Mouse (Mus musculus) erythroid progenitor cell, adult 5-6 weeks (primary cell): ENCODE measurements around the gene Scn3b. TPM values are rescaled to one million over a fixed set of nuclear protein-coding genes. Genes with fewer than 3 reads are reported as not detected.

Source experiments
- ATAC-seq: replicated peaks from 2 replicates; pipeline ENCODE4 v1.8.0; 2016; ENCODE audit warnings: moderate number of reproducible peaks, mild to moderate bottlenecking, moderate TSS enrichment, inconsistent platforms; ENCODE audit not compliant: poor library complexity, low FRiP score, severe bottlenecking
- total RNA-seq, 2 experiments: library from RNA; stranded (forward) in 1 of 2; stranded (reverse) in 1 of 2; fragments of 150-400 nt in 1 of 2; fragments of 186-747, 209-891 nt in 1 of 2; gene quantifications; 2 replicates each; pipeline versions ENCODE4 v1.2.3 to v1.2.4; 2015 to 2017; ENCODE audit warnings: low replicate concordance in 2 of 2

Gene Scn3b
- not detected in 2 replicates for total RNA-seq (2015; ENCODE audit: low replicate concordance)
- total RNA-seq (2017; ENCODE audit: low replicate concordance), result not detected in 2 replicates

DNA sequence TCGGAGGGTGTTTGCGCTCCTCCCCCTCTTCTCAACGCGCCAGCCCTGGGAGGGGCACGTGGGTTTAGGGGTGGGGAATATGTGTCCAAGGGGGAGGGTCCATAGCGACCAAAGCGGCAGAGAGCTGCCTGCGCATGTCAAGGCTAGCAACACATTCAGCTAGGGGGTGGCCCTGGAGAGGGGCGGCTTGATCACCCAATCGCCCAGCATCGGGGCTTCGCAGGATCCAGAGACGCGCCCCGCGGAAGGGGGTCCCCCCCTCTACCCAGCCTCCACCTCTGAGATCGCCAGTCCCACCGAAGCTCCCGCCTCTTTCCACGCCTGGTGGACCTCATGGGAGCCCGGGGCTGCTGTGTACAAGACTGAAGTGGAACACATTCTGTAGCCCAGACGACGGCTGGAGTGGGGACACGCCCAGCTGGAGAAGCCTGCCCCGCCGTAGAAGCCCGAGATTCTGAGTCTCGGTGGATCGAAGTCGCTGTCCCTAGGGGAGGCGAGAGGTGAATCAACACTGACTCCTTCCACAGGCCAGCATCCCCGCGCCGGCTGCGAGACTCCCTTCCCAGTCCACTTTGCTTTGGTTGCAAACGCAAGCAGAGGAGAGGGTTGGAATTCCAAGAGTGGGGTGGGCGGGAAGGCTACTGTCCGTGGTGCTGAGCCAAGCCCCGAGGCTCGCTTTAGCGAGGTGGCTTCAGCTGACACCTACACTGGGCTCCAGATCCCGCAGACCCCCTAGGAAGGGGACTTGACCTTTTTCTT, at the start of gene Scn3b:
Gene Scn3b (plus strand): TSS at position 115 of the 759 bp plus-strand sequence.
- no peak for ATAC-seq

GRCm38 (mm10) chr9:40224289-40224688, 44.7 kb upstream of the Scn3b start:
- no peak for ATAC-seq

- no peak for ATAC-seq
These were observed 40.9 kb upstream of the Scn3b start for GRCm38 (mm10) chr9:40227874-40228789.

DNA sequence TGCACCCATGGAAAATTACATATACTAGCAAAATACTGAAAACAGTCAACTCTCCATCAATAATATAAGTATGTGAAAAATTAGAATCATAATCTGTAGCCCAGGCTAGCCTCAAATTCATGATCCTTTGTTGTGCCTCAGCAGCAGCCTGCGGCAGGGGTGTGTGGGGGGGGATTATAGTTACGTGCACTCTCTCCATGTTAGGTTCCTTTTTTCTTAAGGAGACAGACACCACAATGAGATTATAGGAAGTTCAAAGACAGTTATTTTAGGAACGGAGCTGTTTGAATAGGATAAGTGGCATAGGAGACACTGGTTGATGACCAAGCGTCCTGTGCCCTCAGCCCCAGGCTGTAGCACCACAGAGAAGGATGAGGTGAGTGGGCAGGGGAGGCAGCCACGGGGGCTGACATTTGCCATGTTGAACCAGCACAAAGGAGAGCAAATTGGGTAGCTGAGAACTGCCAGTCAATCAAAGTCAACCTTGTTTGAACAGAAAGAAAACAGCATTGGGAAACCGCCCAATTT, 40.1 kb upstream of the Scn3b start:
- ATAC-seq, result no peak

- ATAC-seq, result no peak
These were observed 39.5 kb upstream of the Scn3b start for GRCm38 (mm10) chr9:40229479-40229878.

- ATAC-seq, result no peak
These were observed 38.0 kb upstream of the Scn3b start for GRCm38 (mm10) chr9:40231019-40231418.

- ATAC-seq, result no peak
These were observed 34.6 kb upstream of the Scn3b start for GRCm38 (mm10) chr9:40234233-40235072.

DNA sequence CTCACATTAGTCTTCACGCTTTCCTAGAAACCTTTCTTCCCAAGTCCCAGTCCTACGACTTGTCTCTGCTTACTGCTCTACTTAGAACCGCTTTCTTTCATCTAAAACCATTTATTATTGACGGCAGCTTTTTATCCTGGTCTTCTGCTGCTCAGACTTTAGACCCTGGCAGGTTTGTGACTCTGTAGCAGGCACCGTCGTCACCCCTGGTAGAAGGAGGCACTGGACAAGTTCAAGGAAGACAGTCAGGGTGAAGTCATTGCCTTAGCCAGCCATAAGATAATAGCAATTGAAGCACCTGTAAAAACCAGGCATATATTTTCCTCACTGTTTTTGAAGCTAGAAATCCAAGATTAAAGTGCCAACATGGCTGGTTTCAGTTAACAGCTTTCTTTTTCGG, 33.8 kb upstream of the Scn3b start:
- no peak for ATAC-seq

DNA sequence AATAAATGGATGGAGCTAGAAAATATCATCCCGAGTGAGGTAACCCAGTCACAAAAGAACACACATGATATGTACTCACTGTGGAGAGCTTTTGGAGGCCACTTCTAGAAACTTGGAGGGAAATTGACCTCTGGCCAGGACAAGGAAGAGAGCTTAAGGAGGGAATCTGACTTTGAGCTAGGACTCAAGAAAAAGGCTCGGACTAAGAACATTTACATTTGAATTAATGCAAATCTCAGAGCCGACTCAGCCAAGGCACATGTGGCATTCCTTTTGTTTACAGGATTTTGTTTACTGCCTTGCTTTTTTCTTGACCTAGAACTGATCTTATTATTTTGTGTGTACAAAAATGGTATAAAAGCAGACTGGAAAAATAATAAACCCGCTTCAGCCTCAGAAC, 29.3 kb upstream of the Scn3b start:
- ATAC-seq, result no peak

DNA sequence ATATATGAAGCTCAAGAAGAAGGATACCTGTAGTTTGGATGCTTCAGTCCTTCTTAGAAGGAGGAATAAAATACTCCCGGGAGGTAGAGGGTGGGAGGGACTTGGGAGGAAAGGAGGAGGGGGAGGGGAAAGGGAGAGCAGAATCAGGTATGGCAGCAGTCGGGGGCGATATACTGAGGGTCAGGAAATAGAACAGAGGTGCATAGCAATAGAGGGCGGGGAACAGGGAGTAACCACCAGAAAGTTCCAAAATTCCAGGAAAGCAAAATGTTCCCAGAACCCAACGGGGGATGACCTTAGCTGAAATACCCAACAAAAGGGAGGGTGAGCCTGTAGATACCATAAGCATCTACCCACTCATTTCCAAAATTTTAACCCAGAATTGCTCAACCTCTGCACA, 28.7 kb upstream of the Scn3b start:
- no peak for ATAC-seq

DNA sequence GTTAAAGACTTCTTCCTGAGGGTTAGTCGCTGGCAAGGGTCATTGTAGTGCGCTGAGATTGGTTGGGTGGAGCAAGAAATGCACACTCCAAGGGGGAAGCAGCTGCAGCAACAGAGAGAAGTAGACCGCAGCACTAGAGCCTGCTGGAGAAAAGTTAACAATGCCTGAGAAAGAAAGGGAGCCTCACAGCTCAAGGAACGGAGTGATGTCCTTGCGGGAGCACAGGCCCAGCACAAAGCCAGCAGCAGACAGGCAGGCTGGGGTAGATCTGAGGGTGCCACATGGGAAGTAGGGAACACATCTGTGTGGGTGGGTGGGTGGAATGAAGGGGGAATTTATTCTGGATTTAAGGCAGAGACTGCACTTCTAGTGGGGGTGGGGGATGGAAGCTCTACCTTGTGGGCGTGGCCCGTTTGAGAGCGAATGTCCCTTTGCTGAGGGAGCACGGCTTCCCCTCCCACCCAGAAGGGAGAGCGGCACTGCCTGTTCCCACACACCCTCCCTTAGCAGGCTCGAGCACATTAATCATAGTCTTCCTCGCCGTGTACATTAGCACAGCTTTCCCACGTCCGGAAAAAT, 27.7 kb upstream of the Scn3b start:
- no peak for ATAC-seq

- no peak for ATAC-seq
These were observed 26.8 kb upstream of the Scn3b start for GRCm38 (mm10) chr9:40241951-40242888.

DNA sequence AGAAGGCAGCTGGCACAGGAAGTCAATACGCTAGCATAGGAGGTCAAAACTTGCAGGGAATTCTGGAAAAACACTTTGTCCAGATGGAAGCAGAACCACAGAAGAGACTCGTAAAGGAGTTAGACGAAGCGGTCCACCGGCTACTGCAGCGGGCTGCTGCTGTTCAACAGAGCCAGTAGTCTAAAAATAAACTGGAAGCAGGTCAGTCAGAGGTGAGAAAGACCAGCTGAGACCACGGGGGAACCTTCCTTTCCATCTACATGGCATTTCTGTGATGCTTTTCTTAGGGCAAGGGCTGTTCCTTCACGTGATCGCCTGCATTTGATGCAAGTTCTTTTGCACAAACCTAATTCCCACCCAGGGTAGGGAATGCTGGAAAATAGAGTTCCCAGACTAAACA, 23.6 kb upstream of the Scn3b start:
- ATAC-seq, result no peak

DNA sequence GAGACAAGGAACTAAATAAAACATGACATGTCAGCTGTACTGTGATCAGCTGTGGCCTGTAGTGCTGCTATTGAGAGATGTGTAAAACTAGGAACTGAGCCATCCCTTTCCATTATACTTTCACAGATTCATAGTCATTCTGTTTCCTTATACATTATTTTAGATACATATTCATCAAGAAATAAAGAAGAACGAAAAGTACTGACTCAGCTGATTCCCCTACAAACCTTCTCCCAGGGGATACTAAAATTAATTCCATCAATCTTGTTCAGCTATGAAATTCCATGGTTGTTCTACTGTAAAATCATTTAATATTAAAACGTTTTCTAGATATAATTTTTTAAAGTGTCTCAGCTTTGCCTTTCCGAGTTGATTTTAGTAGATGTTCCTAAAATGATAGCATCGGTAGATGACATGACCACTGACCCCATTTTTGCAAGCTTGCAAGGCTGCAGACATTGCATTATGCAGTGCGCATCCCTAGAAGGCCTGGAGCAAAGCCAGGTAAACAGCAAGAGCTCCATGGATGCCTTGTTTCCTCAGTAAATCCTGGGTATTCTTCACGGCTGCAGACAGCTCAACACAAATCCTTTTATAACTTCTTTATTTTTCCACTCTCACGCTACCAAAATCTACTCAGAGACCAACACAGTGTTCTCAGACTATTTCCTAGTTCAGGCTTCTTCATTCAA, 22.9 kb upstream of the Scn3b start:
- no peak for ATAC-seq

- ATAC-seq, result no peak
These were observed 22.3 kb upstream of the Scn3b start for GRCm38 (mm10) chr9:40246702-40247101.

- no peak for ATAC-seq
These were observed 19.9 kb upstream of the Scn3b start for GRCm38 (mm10) chr9:40249106-40249505.

DNA sequence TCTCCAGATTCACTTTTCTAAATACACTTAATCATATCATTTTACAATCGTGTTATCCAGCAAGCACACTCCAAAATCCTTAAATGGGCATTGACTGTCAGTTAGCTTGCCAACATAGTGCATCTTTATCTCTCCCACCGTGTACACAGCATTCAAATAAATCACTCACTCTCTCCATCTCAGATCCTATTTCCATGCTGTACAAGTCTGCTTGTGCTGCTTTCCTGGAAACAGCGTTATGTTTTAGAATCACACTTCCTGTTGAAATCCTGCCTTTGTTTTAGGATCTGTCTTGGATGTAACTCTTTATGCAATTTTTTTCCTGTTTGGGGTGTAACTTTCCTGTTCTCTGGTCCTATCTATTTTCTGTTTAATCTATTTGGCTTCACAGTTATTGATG, 16.6 kb upstream of the Scn3b start:
- no peak for ATAC-seq

DNA sequence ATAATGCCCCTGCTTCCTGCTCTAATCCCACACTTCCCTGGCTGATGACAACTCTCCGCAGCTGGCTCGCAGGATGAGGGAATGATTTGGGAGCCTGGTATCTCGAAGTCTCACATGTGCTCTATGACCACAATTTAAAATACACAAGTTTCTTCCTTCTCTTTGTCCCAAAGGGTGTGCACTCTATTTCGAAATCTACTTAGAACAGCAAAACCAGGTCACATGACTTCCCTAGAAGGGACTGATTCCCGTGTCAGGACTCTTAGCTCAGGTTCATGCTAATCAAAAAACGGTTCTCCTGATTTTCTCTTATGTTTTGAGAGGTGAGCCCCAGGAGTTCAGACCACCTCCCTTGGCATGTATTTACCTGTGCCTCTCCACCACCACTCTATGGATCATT, 5.1 kb upstream of the Scn3b start:
- ATAC-seq, result no peak
